Mouse (Mus musculus) v-Abl transformed pro-B cells (cell line): ENCODE results near the gene Card14.

Experiments
- in situ Hi-C, 2 experiments: fragments of 400-800 bp; cut with MboI; formaldehyde crosslinking; loops; one replicate each; pipeline ENCODE4 v1.15.1; 2025; ENCODE audit not compliant: unreplicated experiment in 2 of 2

Gene Card14

DNA sequence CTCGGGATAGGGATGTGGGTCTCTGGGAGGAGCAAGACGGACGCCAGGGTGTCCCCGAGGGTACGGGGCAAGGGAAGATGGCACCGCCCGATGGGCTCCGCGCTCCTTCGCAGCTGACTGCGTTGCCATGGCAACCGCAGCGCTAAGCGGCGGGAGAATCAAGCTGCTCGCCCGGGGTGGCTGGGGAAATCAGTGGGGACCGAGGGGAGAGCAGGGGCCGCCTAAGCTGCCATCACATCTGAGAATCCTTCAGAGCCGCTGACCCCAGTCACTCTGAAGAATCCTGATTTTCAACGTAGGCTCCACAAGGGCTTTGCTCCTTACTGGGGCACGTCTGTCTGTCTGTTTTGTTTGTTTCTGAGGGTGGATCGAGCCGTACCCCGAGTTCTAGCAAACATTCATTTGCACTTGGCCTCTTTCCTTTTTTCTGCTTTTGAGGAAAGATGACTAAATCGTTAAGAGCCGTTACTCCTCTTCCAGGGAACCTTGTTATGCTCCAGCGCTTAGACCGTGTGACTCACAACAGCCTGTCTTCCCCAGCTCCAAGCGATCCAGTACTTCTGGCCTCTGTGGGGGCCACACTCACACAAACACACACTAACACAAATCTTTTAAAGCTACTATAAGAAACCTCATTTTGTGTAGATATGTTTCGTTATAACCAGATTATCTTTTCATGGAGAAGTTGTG lies 7.2 kb upstream of the Card14 start:
- in situ Hi-C loops, result no loop called here

DNA sequence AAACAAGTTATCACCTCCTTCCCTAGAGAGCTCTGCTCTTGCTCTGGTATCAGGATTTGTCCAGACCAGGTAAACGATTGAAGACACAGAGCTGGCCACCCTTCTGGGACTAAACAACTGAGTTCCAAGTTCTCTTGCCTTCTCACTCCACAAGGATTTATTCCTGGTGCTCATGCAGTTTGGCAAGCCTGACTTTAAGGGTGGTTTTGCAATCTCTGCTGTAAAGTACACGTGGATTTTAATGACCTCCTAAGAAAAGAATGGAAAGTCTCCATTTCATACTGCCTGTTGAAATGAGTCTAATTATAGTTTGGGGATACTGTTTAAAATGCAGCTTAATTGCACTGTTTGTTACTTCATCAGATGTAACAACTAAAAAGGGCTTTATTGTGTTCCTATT lies 6.6 kb upstream of the Card14 start:
- in situ Hi-C loops, result no loop called here

DNA sequence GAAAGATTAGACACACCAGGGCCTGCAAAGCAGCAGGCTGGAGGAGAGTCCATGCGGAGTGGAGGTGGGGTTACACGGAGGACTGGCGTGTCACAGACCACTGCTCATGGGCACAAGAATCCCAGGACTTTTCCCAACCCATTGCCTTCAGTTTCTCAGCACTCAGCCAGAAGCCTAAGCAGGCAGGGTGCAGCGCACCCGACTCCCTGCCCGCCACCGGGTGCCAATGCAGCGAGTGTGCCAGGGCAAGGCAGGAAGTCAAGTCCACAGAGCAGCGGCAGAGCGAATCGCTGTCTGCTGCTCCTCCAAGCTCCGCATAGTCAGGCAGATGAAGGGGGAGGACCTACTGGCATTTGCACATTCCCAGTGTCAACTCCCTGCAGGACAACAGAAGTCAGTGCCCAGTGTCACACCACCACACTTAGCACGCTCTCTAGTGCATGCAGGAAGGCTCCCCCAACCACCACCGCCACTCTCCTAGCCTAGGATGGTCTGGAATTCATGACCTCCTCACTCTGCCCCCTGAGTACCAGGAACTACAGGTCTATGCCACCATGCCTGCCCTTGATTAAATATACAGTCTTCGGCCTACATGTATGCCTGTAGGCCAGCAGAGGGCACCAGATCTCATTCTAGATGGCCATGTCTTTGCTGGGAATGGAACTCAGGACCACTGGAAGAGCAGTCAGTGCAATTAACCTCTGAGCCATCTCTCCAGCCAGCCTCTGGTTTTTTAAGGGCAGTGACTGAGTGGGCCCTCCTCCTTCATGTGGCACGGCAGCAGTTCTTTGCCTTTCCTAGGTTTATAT lies 2.5 kb upstream of the Card14 start:
- in situ Hi-C loops, result no loop called here

DNA sequence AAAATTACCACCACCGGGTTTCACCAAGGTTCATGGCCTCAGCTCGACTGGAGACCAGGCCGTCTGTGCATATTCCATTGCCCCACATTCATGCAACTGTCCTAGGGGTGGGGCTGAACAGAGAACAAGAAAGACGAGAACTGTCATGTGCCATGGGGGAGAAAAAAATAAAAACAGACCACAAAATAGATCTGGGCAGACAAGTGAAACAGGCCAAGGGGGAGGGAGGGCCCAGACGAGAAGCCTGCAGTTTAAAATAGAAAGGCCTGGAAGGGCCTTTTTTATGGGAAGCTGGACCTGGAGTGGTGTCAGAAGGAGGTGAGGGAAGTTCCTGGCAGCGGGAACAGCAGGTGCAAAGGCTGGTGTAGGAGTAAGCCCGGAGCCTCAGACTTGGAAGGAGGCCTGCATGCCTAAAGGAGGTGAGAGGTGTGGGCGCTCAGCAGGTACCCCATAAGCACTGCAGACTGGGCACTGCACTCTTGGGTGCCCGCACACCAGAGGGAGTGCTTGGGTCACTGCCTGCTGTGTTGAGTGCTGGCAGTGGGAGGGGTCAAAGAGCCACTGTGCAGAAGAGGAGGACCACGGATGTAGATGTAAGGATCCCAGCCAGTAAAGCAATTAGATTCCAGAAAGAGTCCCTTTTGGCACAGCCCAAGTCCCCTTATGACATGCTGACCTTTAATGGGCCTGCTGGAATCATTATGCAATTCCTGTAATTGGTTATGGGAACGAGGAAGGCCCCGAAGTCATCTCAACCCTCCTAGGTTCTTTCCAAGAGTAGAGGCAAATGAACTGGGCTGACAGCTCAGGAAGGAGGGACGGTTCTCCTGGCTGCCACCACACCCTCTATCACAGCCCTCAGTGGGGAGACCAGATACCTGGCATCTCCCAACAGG lies 558 bp upstream of the Card14 start:
- in situ Hi-C loops, result no loop called here

DNA sequence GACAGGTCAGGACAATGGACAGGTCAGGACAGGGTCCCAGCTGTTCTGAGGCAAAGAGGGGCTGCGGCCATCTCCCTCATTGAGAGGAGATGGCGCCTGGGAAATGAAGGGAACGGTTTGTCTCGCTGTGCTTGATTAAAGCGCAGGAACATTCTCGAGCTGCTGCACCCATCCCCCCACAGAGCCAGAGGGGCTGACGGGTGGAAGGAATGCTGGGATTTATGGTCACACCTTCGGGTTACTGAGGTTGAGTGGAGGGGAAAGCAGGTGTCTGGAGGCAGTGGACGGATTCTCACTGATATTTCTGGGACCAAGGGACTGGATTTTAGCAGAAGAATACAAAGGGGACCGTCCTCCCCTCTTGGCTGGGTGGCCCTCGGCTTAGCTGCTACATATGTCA lies 348 bp downstream of the Card14 start:
- in situ Hi-C loops, result no loop called here

DNA sequence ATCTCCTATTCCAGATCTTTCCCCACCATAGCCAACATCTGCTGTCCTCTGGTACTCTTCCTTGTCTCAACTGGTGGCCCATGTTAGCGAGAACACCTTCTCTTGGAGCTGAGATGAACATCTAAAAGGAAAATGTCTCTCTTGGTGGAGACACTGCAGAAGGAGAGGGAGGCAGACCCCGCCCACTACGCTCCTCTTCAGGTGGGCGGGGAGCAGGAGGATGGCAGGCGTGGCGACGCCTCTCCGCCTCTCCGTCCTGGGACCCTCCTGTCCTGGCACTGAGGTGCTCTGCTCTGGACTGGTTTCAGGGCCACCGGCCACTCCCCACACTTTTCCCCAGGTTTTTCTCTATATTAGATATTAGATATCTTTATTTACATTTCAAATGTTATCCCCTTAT lies 3.1 kb downstream of the Card14 start:
- in situ Hi-C loops, result no loop called here

DNA sequence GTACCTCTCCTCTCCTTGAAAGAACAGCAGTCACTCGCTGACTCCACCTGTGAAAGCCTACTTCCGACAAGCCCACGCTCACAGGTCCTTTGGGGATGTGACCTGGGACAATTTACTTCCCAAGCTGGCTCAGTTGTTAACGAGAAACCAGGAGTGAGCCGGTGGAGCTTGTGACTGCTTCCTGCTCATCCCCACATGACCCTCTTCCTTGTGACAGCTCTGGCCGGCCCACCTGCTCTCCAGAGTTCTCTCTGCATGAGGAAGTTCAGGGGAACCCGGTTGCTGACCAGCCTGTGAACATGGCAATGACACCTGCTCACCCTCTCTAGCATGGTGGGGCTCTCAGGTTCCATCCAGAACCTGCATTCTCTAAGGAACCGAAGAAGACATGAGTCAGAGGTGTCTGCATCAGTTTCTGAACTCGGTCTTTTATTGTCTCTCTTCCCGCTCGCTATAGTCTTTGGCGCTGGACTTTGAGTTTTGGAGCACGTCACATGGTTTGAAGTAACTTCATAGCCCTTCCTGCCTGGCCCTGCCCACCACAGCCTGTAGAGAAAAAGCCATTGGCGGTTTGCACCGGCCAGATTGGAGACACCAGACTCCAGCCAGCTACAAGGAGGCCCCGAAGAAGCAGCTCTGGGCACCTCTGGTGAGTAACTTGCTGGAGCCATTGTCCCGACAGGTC lies 6.8 kb downstream of the Card14 start:
- in situ Hi-C loops, result no loop called here

DNA sequence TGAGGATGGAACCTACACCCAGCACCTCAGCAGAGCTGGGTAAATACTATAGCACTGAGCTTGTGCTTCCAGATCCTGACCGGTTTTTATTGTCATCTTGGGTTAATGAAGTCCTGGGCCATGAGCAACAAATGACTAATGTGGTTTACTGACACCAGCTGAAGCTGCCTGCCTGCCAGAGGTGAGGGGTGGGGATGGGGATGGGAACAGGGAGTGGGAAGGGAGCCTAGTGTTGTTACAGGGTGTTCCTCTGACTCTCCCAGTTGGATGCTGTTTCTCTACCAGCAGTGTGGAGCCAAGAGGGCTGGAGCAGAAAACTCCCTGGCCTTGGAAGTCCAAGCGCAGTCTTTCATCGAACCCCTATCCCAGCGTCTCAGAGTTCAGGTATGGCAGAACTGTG lies 9.2 kb downstream of the Card14 start:
- in situ Hi-C loops, result no loop called here

DNA sequence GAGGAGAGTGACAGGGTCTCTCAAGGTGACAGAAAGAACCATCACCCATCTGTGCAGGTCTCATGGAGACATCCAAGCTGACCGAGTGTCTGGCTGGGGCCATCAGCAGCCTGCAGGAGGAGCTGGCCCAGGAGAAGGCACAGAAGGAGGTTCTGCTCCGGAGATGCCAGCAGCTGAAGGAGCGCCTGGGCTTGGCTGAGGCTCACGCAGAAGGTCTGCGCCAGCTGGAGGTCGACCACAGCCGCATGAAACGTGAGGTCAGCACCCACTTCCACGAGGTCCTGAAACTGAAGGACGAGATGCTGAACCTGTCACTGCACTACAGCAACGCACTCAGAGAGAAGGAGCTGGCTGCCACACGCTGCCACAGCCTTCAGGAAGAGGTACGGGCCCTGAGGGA lies 15.0 kb downstream of the Card14 start:
- in situ Hi-C loops, result no loop called here

DNA sequence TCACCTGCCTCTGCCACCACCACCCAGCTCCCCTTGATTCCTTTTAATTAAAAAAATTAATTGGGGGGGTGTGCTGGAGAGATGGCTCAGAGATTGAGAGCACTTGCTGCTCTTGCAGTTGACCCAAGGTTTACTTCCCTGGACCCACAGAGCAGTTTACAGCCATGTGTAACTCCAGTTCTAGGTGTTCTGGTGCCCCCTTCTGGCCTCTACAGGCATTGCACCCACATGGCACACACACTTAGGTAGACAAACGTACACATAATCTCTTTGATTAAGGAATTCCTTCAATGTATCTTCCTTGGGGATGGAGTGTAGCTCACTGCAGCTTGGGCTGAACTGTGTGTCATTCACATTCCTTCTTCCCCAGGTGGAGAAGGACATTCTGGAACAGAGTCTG lies 17.5 kb downstream of the Card14 start:
- in situ Hi-C loops, result no loop called here

DNA sequence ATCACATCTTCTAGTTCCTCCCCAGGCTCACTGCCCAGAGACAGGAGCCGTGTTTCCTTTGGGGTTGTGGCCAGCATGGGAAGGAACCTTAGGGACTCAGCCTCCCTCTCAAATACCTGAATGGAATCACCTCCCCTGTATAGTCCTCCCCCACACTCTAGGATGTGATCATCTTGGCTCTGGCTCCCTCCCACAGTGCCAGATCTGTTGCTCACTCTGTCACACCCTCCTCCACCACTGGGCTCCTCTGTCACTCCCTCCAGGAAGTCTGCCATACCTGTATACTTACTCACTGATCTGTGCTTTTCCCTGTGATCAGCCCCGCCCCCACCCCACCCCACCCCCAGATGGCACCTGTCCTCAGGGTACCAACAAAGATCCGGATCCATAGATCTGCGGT lies 23.0 kb downstream of the Card14 start:
- in situ Hi-C loops, result loop anchor here in 1 of 2 experiments (5.0 to 10.0 kb wide), 2 partner anchors 42 to 574 kb away; no protein-coding TSS in a partner anchor

DNA sequence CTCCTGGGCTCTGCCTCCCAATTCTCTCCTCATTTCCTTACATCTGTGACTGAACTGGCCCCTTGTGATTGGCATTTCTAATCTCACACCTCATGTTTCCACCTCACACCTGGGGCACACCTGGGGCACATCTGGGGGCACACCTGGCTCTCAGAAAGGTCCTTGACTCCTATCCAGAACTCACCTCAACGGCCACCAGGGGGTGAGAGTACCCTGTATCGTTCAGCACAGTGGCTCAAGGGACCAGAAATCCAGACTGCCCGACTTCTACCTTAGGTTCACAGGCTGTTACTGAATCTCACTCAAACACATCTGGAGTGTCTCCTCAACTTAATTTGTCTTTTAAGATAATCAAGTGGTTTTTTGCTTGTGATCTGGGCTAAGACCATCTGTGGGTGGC lies 24.4 kb downstream of the Card14 start:
- in situ Hi-C loops, result loop anchor here in 1 of 2 experiments (5.0 to 10.0 kb wide), 2 partner anchors 40 to 573 kb away; no protein-coding TSS in a partner anchor

DNA sequence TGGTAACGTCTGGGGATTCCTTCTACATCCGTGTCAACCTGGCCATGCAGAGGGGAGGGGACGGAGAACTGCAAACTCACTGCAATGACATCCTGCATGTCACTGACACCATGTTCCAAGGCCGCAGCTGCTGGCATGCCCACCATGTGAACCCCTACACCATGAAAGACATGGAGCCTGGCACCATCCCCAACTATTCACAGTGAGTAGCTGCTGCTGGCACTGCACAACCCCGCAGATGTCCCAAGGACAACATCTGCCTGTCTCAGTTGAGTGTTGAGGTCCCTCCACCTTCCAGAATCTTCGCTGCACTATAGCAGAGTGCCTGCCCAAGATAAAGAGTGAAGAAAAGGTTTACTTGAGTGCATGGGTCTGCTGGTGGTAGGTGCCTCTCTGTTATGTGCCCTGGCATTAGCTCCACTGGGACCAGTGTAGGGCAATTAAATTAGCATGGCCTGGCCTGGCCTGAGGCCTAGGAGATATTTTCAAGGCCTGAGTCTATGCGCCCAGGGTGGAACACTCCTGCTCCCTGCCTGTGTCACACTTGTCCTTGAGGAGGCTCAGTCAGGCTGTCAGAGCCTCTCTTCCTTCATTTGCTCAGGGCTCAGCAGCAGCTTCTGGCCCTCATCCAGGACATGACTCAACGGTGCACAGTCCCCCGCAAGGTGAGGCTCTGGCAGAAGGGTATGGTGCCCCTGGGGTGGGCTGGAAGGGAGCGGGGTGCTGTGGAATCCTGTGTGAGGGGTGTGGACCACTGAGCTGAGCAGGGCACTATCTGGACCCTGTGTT lies 30.9 kb downstream of the Card14 start:
- in situ Hi-C loops, result loop anchor here (5.0 to 10.0 kb wide), 2 partner anchors 34 to 566 kb away; no protein-coding TSS in a partner anchor

DNA sequence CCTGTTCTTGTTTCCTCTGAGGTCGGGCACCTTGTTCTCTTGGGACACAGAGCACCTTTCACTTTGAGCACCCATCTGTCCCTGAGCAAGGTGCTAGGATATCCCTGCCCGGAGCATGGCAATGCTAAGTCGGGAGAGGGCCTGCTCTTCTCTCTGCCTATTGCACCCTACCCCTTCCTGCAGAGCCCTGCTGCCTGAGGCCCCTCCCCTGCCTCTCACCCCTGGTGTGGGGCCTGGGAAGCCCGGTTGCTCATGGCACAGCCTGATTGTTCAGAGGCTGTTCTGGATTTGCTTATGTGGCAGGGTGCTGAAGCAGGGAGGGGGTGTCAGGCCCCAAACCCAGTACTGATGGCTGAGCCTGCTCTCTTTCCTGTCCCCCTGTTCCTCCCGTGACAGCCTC lies 31.6 kb downstream of the Card14 start:
- in situ Hi-C loops, result loop anchor here (5.0 to 10.0 kb wide), 2 partner anchors 33 to 566 kb away; no protein-coding TSS in a partner anchor

DNA sequence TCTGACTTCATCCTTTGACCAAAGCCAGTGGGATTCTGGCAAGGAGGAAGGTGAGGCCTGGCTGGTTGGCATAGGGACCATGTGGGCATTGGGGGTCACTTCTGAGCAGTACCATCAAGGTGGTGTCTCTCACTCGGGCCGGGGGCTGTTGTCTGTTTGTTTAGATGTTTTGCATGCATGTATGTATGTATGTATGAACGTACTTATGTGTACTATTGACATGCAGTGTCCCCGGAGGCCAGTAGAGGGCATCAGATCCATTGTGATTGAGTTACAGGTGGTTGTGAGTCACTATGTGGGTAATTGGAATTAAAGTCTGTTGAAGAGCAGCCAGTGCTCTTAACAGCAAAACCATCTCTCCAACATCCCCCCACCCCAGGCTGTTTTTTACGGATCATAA lies 32.1 kb downstream of the Card14 start:
- in situ Hi-C loops, result loop anchor here (5.0 to 10.0 kb wide), 5 partner anchors 33 to 565 kb away; partner anchors contain the start of gene Endov (in 1 of the 2)

DNA sequence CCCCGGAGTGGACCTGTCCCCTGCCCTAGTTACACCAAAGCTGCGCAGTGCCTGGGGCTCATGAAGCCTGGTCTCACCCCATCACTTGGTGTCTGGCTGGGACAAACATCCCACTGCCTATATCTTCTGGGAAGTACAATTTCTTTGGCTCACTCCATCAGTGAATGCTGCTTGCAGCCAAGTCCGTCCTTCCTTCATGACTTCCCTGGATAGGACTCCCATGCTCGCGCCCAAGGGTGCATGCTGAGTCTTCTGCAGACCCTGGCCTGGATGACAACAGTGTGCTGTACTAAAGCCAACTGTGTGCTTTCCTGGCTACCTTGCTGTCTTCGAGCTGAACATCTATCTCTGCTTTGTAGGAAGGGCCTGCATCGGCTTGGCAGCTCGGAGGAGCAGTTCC lies 36.6 kb downstream of the Card14 start:
- in situ Hi-C loops, result loop anchor here (5.0 to 10.0 kb wide), 4 partner anchors 58 to 561 kb away; partner anchors contain the start of gene Endov (in 1 of the 2)

DNA sequence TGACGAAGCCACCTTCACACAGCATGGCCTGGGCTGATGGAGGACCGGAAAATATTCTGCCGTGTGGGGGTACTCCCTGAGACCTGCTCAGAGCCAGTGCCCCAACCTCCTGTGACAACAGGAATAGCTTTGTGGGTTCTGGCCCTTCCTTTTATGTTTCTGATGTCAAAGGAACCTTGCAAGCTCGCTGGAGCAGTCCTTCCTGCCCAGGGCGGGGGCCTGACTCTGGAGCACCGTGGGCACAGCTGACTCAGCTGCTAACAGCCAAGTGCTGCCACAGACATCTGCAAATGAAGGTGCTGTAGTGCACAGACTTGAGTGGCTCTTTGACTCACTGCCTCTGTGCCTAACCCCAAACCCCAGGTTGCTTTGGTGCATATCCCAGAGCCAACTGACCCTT lies 37.3 kb downstream of the Card14 start:
- in situ Hi-C loops, result loop anchor here (5.0 to 10.0 kb wide), 4 partner anchors 57 to 560 kb away; partner anchors contain the start of gene Endov (in 1 of the 2)

DNA sequence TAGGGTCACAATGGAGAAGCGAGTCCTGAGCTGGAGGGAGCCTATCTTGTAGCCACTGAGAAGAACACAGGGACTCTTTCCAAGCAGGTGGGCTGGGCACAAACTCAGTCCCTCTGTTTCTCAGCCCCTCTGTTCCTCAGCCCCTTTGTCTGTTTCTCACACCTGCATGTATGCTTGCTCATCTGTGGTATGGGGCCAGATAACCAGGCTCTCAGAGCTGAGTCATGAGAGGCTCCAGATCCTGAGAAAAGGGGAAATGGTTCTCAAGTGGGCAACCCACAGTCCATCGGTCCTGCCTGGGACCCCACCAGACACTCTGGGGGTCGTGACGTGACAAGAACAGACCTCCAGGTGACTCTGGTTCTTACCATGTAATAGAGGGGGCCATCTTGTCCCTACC lies 39.6 kb downstream of the Card14 start:
- in situ Hi-C loops, result loop anchor here in 1 of 2 experiments (10.0 kb wide), 1 partner anchor 558 kb away; no protein-coding TSS in a partner anchor

DNA sequence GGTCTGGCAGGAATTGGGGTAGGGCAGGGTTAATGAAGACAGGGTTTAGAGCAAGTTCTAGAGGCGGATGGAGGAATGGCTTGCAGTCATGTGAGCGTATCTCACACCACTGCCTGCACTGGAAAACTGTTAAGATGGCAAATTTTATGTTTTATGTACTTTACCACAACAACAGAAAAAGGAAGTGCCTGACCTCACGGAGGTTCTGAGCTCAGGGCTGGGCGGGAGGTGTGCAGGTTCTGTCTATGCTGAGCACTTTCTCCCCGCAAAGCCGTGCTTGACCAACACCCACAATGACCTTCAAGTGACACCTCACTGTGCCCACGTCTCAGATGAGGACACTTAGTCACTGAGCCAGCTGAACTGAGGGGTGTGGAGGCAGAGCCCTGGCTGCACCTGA lies 44.5 kb downstream of the Card14 start:
- in situ Hi-C loops, result no loop called here
